Mouse (Mus musculus): ENCODE data around the gene Slc30a7. TPM values are rescaled to one million over a fixed set of nuclear protein-coding genes. Genes with fewer than 3 reads are reported as not detected.

Gene Slc30a7
- polyA plus RNA-seq, 1 experiment from 2014 or later = 26.3 TPM

GRCm38 (mm10) chr3:115952356-115952755 lies 54.9 kb downstream of the Slc30a7 start:
- no peak overlapping the region for H3K4me3 ChIP-seq
- H3K27ac ChIP-seq = no peak overlapping the region
- 70% methylated on average over 4 of the region's 4 CpGs for WGBS
- H3K27me3 ChIP-seq (ENCODE audit: poor library complexity, severe bottlenecking) = no peaks in the 10 kb centered on the region
- peaks cover 22% of the 10 kb centered on the region for H3K4me1 ChIP-seq
- H3K36me3 ChIP-seq (replicated peaks) = peaks cover 82% of the 10 kb centered on the region
- DNase-seq (ENCODE audit: extremely low spot score, low spot score) = no peak
- H3K9me3 ChIP-seq = no peaks in the 10 kb centered on the region

DNA sequence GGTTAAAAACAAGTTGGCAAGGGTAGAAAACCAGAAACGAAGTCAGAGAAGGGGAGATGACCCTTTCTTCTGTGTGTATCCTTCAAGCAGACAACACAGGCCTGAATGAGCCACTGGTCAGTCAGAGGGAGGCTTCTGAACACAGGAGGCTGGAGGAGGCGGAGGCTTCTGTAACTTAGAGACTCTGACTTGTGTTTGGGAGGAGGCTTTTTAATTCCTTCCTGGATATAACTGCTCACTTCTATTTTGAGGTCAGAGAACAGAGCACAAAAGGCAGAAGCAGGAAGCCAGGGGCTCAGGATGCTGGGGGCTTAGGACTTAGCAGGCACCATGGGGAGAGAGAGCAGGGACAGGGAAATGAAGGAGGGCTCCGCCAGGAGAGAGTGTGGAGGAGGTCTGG lies 56.0 kb downstream of the Slc30a7 start:
- peaks cover 81% of the 10 kb centered on the region for H3K36me3 ChIP-seq (replicated peaks)

GRCm38 (mm10) chr3:115949921-115950877 lies 57.0 kb downstream of the Slc30a7 start:
- H3K36me3 ChIP-seq (replicated peaks) = peaks cover 79% of the 10 kb centered on the region
- 93% methylated on average over 6 of the region's 6 CpGs for WGBS

More for the DNA sequence above, 56.0 kb downstream of the Slc30a7 start:
- Histone ChIP-seq H3K9me3 (no peaks in the 10 kb centered on the region), H3K27ac (peak overlapping the region; percentile 40; the same call in 1 of the 2 replicates), H3K27me3 (ENCODE audit: poor library complexity, severe bottlenecking) (no peaks in the 10 kb centered on the region), H3K4me1 (peaks cover 22% of the 10 kb centered on the region), H3K4me3 (no peak overlapping the region)
- DNase-seq (ENCODE audit: extremely low spot score, low spot score) = no peak
- WGBS = 35% methylated on average over 3 of the region's 3 CpGs

DNA sequence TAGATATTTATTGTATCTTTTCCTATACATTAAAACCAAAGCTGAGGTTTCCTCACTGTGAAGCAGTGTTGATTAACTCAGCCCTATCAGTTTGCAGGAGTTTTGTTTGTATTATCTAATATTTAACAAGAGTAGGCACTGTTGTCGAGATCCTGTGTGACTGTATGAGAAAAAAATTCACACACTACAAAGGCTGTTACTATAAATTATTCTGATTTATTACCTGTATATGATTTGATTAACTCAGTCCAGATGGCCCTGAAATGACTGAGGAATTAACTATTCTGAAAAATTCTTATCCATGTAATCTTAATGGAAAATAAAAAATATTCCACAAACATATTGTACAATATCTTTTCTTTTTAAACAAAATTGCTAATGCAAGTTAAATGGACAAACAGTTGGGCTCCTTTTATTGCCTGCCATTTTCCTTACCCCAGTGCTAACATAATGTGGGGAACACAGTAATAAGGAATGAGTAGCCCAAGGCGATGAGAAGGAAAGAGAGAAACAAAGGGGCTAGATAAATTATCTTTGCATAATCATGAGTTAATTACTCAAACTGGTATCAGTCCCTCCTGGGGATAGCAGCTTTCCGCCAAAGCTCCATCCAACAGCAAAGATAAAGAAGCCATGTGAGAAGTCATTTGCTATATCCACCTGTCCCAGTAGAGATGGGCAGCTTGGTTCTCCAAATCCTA lies 57.8 kb downstream of the Slc30a7 start:
- Histone ChIP-seq H3K36me3 (replicated peaks) (peaks cover 78% of the 10 kb centered on the region), H3K27me3 (ENCODE audit: poor library complexity, severe bottlenecking) (no peaks in the 10 kb centered on the region), H3K27ac (no peak overlapping the region), H3K4me3 (no peak overlapping the region), H3K4me1 (peaks cover 22% of the 10 kb centered on the region), H3K9me3 (no peaks in the 10 kb centered on the region)
- 91% methylated on average over 3 of the region's 3 CpGs for WGBS
- DNase-seq (ENCODE audit: extremely low spot score, low spot score) = no peak

More at GRCm38 (mm10) chr3:115949921-115950877, 57.0 kb downstream of the Slc30a7 start:
- H3K9me3 ChIP-seq = no peaks in the 10 kb centered on the region
- H3K27ac ChIP-seq = no peak overlapping the region
- H3K4me1 ChIP-seq = peaks cover 22% of the 10 kb centered on the region
- H3K27me3 ChIP-seq (ENCODE audit: poor library complexity, severe bottlenecking) = no peaks in the 10 kb centered on the region
- H3K4me3 ChIP-seq = no peak overlapping the region
- no peak for DNase-seq (ENCODE audit: extremely low spot score, low spot score)

- peaks cover 80% of the 10 kb centered on the region for H3K36me3 ChIP-seq (replicated peaks)
- 92% methylated on average over 8 of the region's 8 CpGs for WGBS
- H3K9me3 ChIP-seq = no peaks in the 10 kb centered on the region
- peaks cover 5% of the 10 kb centered on the region for H3K4me1 ChIP-seq
- H3K4me3 ChIP-seq = no peak overlapping the region
- no peak for DNase-seq (ENCODE audit: extremely low spot score, low spot score)
- H3K27me3 ChIP-seq (ENCODE audit: poor library complexity, severe bottlenecking) = no peaks in the 10 kb centered on the region
- H3K27ac ChIP-seq = no peak overlapping the region
Observed at GRCm38 (mm10) chr3:115946272-115946671, 60.9 kb downstream of the Slc30a7 start.

- peaks cover 73% of the 10 kb centered on the region for H3K36me3 ChIP-seq (replicated peaks)
- H3K27ac ChIP-seq = no peak overlapping the region
- H3K27me3 ChIP-seq (ENCODE audit: poor library complexity, severe bottlenecking) = no peaks in the 10 kb centered on the region
- H3K4me3 ChIP-seq = no peak overlapping the region
- WGBS = 90% methylated on average over 6 of the region's 6 CpGs
- no peak for DNase-seq (ENCODE audit: extremely low spot score, low spot score)
- no peaks in the 10 kb centered on the region for H3K4me1 ChIP-seq
- no peaks in the 10 kb centered on the region for H3K9me3 ChIP-seq
Observed at GRCm38 (mm10) chr3:115944376-115944775, 62.8 kb downstream of the Slc30a7 start.

- no peaks in the 10 kb centered on the region for H3K9me3 ChIP-seq
- no peak for DNase-seq (ENCODE audit: extremely low spot score, low spot score)
- peaks cover 75% of the 10 kb centered on the region for H3K36me3 ChIP-seq (replicated peaks)
- no peaks in the 10 kb centered on the region for H3K27me3 ChIP-seq (ENCODE audit: poor library complexity, severe bottlenecking)
- no peaks in the 10 kb centered on the region for H3K4me1 ChIP-seq
- WGBS = 94% methylated on average over 8 of the region's 8 CpGs
- no peak overlapping the region for H3K4me3 ChIP-seq
- no peak overlapping the region for H3K27ac ChIP-seq
Observed at GRCm38 (mm10) chr3:115941464-115941863, 65.7 kb downstream of the Slc30a7 start.

DNA sequence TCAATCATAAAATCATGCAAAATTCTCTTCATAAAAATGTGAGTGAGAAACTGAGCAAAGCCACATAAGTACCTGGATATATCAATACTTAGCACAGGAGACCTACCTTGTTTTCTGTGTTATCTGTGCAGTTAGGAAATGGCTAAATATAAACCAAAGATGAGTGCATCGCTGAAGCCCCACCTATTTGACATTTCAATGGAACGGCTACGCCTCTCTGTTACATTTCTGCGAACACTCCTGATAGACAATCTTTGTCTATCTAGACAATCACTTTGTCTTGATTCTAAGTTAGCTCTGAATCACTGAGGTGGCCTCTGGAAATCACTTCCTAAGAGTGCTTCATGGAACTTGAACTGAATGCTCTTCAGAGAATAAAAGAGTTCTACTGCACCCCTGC lies 66.7 kb downstream of the Slc30a7 start:
- no peak for DNase-seq (ENCODE audit: extremely low spot score, low spot score)
- no peaks in the 10 kb centered on the region for H3K27me3 ChIP-seq (ENCODE audit: poor library complexity, severe bottlenecking)
- no peaks in the 10 kb centered on the region for H3K4me1 ChIP-seq
- no peak overlapping the region for H3K27ac ChIP-seq
- 93% methylated on average over 4 of the region's 4 CpGs for WGBS
- H3K9me3 ChIP-seq = no peaks in the 10 kb centered on the region
- H3K36me3 ChIP-seq (replicated peaks) = peaks cover 68% of the 10 kb centered on the region
- no peak overlapping the region for H3K4me3 ChIP-seq

DNA sequence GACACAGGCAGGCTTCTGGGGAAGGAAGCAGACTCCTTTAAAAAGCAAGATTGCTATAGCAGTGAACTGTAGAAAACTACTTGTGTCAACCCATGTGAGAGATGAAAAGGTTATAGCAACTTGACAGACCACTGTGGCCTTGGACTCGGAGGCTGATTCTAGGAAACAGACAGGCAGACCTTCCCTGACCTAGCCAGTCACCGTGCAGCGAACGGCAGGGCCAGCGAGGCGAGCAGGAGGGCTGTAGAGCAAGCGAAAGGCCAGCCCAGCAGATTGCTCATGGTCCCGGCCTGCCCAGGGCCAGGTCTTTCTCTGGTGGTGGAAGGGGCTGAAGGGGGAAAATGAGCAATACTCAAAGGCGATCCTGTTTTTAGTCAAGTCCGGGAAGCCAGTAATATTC lies 69.4 kb downstream of the Slc30a7 start:
- H3K27me3 ChIP-seq (ENCODE audit: poor library complexity, severe bottlenecking) = no peaks in the 10 kb centered on the region
- 91% methylated on average over 10 of the region's 10 CpGs for WGBS
- H3K4me1 ChIP-seq = no peaks in the 10 kb centered on the region
- DNase-seq (ENCODE audit: extremely low spot score, low spot score) = no peak
- H3K36me3 ChIP-seq (replicated peaks) = peaks cover 50% of the 10 kb centered on the region
- no peaks in the 10 kb centered on the region for H3K9me3 ChIP-seq
- H3K4me3 ChIP-seq = no peak overlapping the region
- no peak overlapping the region for H3K27ac ChIP-seq

DNA sequence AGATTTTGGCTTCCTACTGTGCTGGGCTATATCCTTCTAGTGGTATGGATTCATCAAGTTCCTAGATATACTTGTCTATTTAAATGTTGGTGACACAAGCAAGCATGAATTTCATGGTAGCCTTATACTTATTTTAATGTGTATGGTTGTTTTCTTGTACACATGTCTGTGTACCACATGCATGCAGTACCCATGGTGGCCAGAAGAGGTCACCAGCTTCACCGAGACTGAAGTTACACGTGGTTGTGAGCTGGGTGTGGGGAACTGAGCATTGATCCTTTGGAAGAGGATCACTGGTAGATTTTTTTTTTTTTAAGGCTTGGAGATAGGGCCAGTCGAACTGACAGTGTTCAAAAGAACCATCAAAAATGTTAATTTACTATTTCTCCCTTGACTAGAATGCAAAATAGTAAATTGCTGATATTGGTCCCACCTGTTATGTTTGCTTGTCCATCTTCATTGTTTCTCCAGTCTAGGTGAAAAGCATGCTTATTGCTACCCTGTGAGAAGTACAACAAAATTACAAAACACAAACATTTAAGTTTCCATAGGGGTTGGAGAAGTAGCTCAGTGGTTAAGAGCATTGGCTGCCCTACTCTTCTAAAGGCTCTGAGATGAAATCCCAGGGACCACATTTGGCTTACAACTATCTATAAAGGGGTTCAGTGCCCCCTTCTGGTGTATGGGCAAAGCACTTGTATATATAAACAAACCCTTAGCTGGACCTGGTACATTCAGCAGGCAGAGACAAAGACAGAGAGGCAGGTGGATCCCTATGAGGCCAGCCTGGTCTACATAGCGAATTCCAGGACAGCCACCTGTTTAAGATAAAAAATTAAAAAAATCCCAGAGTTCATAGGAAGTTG lies 70.2 kb downstream of the Slc30a7 start:
- no peaks in the 10 kb centered on the region for H3K9me3 ChIP-seq
- no peak overlapping the region for H3K4me3 ChIP-seq
- H3K27me3 ChIP-seq (ENCODE audit: poor library complexity, severe bottlenecking) = no peaks in the 10 kb centered on the region
- H3K36me3 ChIP-seq (replicated peaks) = peaks cover 48% of the 10 kb centered on the region
- no peak overlapping the region for H3K27ac ChIP-seq
- H3K4me1 ChIP-seq = no peaks in the 10 kb centered on the region
- WGBS = 61% methylated on average over 4 of the region's 4 CpGs
- DNase-seq (ENCODE audit: extremely low spot score, low spot score) = peak; percentile 41

DNA sequence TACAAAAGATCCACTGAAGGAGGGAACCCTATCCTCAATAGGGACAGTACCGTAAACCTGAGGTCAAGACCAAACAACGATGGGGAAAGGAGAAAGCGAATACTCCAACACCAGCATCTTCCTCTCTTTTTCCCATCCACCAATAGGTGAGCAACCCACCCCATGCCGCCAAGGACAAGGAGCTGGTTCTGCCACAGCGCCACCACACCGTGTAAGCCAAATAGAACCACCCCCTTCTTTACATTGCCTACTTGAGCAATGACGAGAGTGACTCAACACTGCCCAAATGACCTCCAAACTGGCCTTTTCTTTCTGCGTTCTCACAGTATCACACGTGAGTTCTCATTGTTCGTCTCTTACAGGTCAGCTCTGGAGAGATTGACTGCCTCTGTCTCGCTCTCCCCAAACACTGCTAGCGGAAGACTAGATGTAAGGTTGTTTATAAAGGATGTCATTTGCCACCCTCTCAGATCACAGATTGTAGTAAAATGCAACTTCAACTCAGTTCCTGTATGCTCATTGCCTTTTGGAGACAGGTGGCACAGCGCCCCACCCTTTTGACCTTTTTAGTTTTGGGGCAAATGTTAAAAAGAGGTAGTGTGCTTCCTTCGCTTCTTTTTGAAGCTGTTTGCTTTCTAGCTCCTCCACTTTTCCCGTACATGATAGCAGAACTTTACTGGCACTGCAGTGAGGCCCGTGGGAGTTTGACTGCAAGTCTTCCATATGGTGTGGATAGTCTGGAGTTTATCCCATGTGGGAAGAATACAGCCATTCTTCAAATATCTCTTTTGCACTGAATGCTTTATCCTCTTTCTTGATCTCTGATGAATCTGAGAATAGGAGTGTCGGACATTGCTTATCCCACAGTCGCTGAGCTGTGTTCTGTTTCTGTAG lies 73.7 kb downstream of the Slc30a7 start:
- H3K9me3 ChIP-seq = no peaks in the 10 kb centered on the region
- no peak overlapping the region for H3K27ac ChIP-seq
- no peak overlapping the region for H3K4me3 ChIP-seq
- H3K36me3 ChIP-seq (replicated peaks) = peaks cover 51% of the 10 kb centered on the region
- WGBS = 91% methylated on average over 18 of the region's 18 CpGs
- H3K4me1 ChIP-seq = no peaks in the 10 kb centered on the region
- H3K27me3 ChIP-seq (ENCODE audit: poor library complexity, severe bottlenecking) = no peaks in the 10 kb centered on the region
- DNase-seq (ENCODE audit: extremely low spot score, low spot score) = no peak
